Mouse (Mus musculus): Measurements from ENCODE around the gene Lsm4.

GRCm38 (mm10) chr8:70664631-70665030, 8.4 kb upstream of the Lsm4 start:
- TF ChIP-seq CTCF (IDR thresholded peaks at IDR 0.05; ENCODE audit: borderline replicate concordance, control insufficient read depth, extremely low read depth, insufficient read depth, low read length, poor library complexity) (no peak), POLR2A (IDR thresholded peaks at IDR 0.05; ENCODE audit: control insufficient read depth, extremely low read depth, insufficient read depth, low read length, poor library complexity) (no peak)
